Mouse (Mus musculus) megakaryocyte progenitor cell, adult 5-6 weeks (primary cell): ENCODE data around the gene Gcn1l1. TPM values are rescaled to one million over a fixed set of nuclear protein-coding genes. Genes with fewer than 3 reads are reported as not detected.
A peak's percentile ranks its signal among the peaks of the same experiment; 100 is the strongest.

Experiments used
- ATAC-seq: replicated peaks from 2 replicates; pipeline ENCODE4 v1.8.0; 2016; ENCODE audit warnings: mild to moderate bottlenecking, moderate TSS enrichment, inconsistent platforms; ENCODE audit not compliant: poor library complexity
- total RNA-seq, 2 experiments: library from RNA; stranded (forward) in 1 of 2; stranded (reverse) in 1 of 2; fragments of 157-497, 149-512 nt in 1 of 2; fragments of 200-1000 nt in 1 of 2; gene quantifications; 2 replicates each; pipeline versions ENCODE4 v1.2.3 to v1.2.4; 2015 to 2017

Gcn1l1 gene
- total RNA-seq, 2 experiments from 2014 or later = 17.5 to 35.3 TPM

DNA sequence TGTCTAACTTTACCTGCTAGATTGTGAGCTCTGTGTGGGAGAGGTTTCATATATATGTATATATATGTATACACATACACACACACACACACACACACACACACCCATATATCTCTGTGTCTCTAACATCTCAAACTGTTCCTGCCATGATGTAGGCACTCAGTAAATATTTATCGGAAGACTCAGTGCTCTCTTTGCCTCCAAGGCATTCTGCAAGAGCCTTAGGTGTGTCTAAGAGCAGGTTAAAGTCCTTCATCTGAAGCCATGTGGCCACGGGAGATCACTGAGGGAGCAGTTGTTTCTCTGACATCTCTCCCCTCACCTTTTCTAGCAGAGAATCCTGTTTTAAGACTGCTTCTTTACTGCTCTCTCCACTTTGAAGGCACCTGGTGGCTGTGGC is 26.5 kb downstream of the Gcn1l1 start:
- ATAC-seq = no peak

GRCm38 (mm10) chr5:115603561-115603960 is 38.5 kb downstream of the Gcn1l1 start:
- no peak for ATAC-seq

DNA sequence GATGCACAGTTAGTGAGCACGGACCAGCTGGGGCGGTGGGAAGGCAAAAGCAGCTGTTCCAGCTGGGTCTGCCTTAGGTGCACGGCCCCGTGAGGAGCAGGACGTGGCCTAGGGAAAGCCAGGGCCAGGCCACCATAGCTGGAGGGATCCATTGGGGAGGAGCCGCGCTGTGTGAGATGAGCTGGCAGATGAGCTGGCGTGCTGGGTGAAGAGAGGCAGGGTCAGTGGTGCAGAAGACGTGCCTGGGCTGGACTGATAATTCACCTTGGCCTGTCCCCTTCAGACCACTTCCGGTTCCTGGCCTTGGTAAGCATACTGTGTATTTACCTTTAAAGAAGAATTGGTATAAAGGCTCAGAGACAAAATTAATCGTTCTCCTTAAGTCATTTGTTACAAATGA is 46.5 kb downstream of the Gcn1l1 start:
- ATAC-seq = peak; percentile 67

DNA sequence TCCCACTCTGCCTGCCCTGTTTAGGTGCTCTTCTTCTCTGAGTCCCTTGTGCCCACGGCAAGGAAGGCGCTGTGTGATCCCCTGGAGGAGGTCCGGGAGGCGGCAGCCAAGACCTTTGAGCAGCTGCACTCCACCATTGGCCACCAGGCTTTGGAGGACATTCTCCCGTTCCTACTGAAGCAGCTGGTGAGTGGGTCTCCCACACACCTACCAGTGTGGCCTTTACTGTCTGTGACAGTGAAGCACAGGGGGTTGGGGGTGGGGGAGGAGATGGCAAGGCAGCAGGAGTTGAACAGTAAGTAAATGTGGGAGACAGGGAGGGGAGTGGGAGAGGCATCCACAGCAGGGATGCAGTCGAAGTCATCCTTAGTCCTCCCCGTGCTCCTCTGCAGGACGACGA is 48.3 kb downstream of the Gcn1l1 start:
- ATAC-seq = no peak

GRCm38 (mm10) chr5:115614948-115615347 is 49.9 kb downstream of the Gcn1l1 start:
- ATAC-seq = peak; percentile 76

GRCm38 (mm10) chr5:115619690-115620089 is 54.6 kb downstream of the Gcn1l1 start:
- no peak for ATAC-seq

GRCm38 (mm10) chr5:115622686-115623085 is 57.6 kb downstream of the Gcn1l1 start:
- no peak for ATAC-seq

- ATAC-seq = peak; percentile 42; the same call in 1 of the 2 replicates
Measured at GRCm38 (mm10) chr5:115623694-115624440, 58.8 kb downstream of the Gcn1l1 start.

GRCm38 (mm10) chr5:115626237-115626886 is 61.3 kb downstream of the Gcn1l1 start:
- ATAC-seq = peak; percentile 71

DNA sequence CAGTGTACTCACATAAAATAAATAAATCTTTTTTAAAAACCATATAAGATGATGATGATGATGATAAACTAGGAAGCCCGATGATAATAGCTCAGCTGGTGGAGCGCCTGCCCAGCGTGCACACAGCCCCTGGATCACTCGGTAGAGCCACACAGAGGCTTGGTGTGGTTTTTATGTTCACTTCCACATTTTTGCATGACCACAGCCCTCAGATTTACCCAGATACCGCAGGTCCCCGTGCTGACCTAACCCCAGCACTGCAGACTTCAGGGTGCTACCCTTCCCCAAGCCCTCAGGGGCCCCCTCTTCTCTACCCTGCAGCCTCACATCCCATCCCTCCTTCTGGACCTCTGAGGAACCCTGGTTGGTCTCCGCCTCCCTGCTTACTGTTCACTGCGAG is 63.0 kb downstream of the Gcn1l1 start:
- peak; percentile 41 for ATAC-seq

DNA sequence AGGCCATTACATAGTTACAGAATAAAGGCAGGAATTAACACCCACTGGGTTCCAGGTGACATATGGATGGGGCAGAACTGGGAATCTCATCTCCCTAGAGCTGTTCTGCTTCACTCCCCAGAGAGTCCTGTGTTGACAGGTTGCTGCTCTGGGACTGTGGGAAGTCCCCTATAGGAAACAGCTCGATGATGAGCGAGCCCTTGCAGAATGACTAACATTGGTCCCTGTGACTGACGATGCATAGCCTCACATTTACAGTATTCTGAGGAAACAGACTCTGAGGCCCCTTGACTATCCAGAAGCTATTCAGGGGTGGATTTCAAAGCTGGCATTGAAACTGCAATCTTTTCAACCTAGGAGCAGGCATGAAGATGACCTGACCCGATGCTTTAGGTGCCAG is 64.6 kb downstream of the Gcn1l1 start:
- no peak for ATAC-seq

DNA sequence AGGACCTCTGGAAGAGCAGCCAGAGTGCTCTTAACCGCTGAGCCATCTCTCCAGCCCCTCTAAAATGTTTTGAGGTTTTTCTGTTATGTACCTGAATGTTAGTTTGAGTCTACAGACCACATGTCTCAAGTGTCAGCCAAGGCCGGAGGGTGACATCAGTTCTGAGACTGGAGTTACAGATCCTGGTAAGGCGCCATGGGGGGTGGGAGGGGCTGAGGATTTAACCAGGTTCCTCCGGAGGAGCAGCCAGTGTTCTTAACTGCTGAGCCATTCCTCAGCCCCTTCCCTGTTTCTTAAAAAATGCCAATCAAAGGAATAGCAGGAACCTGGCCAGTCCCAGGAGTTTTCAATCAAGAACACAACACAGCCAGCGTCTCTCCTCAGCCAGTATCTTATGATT is 65.2 kb downstream of the Gcn1l1 start:
- no peak for ATAC-seq

DNA sequence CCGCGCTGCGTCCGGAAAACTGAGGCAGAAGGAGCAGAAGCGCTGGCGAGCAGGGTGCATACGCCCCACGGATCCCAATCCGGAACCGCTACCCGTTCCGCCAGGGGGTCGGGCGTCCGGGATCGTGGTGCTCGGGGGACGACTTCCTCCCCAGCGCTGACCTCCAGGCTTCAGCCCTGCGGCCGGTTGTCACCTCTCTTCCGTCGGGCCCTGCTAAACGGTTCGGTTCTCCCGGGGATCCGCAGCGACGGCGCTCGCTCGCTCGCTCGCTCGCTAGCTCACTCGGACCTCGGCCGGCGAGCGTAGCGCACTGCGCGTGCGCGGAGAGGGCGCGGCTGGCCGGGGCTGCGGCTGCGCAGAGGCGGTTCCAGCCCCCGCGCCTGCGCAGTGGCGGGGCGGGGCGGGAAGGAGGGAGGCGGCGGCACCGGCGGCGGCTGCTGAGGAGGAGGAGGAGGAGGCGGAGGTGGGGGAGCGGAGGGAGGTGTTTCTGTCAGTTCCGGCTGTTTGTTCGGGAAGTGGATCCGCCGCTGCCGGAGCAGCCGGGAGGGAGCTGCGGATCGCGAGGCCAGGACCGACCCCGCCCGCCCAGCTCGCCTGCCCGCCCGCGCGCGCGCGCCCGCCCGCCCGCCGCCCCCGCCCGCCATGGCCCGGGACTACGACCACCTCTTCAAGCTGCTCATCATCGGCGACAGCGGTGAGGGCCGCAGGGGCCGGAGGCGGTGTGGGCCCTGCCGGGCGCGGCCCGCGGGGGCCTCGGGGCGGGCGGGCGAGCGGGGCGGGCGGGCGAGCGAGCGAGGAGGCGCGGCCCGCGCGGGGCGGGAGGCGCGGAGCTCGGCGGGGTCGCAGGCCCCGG is 66.7 kb downstream of the Gcn1l1 start, which contains the start of gene Rab35:
Gene Rab35, plus strand, starts transcription at position 404 of the 853 bp plus-strand sequence.
- peak; percentile 77 for ATAC-seq

DNA sequence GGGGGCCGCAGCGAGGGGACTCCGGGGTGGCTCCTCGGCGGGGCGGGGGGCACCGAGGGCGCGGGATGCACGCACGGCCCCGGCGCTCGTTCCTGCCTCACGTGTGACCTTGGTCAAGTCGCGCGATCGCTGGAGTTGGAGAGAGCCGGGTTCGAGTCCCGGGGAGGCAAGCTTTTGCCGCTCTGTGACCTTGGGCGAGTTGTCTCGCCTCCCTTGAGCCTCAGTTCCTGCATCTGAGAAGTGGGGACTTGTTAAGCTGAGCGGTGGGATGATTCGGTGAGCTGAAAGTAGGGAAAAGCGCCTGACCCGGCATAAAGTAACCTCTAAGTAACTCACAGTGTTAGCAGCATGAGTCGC is 67.3 kb downstream of the Gcn1l1 start:
- ATAC-seq = no peak

DNA sequence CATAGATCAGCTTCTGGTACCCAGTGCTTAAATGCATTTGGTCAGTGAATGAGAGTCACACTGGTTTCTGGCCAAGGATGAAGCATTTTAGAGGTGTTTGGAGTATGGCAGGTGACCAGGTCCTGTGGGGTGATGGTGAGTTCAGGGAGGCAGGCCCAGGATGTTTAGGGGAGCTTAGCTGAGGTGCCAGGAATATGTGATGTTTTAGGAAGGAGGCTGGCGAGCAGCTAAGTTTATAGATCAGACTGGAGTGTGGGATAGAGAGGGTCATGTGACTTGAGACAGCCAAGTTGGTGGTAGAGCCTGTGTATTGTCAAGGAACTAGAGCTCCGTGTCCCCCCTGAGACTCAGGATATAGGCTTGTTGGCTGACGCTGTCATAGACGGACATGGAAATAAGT is 68.0 kb downstream of the Gcn1l1 start:
- no peak for ATAC-seq

DNA sequence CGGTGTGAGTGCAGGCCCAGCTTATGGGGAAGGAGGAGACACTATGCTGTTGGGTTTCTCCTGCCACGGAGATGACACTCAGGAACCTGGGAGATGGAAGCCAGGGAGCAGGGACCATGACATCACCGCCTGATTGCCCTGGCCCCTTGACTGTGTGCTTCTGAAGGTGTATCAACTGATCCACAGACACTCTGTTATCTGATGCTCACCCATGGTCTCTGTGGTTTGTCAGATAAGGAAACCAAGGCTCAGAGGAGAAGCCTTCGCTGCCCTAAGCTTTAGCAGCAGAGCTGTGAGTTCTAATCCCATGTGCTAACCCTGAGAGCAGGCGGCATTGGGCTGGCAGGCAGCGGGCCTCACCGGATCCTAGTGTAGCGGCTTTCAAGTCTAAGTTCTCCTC is 69.0 kb downstream of the Gcn1l1 start:
- ATAC-seq = peak; percentile 30

GRCm38 (mm10) chr5:115635536-115635935 is 70.5 kb downstream of the Gcn1l1 start:
- ATAC-seq = peak; percentile 54

DNA sequence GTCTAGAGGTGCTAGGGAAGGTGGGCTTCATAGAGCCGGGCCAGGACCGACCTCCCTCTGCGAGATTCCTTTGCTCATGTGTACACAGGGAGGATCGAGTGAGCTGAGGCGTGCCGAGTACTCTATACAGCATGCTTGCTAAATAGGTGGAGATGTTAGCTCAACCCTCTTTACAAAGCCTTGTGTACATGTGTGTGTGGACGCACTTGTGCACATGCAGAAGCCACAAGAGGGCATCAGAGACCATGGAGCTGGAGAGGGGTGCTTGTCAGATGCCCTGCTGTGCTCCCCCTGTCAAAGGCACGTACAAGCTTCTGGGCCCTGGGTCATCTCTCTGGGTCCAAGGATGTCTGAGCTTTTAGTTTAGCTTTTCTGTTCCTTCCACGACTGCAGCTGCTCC is 79.1 kb downstream of the Gcn1l1 start:
- peak; percentile 44 for ATAC-seq

DNA sequence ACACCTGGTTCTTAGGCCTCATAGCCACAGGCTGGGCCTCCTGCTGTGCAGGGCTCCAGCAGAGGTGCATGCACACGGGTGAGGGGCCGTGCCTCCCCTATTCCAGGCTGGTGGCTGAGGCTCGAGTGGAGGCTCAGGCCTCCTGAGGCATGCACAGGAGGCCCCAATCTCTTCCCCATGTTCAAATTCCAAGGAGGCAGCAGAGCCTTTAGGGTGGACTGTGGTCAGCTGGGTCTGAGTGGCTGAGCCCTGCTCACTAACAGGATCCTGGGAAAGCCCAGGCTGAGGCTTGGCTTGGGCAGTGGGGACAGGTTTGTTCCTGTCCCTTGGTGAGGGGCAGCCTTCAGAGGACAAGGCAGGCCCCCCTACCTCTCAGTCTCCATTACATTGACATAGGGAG is 83.8 kb downstream of the Gcn1l1 start:
- ATAC-seq = no peak

DNA sequence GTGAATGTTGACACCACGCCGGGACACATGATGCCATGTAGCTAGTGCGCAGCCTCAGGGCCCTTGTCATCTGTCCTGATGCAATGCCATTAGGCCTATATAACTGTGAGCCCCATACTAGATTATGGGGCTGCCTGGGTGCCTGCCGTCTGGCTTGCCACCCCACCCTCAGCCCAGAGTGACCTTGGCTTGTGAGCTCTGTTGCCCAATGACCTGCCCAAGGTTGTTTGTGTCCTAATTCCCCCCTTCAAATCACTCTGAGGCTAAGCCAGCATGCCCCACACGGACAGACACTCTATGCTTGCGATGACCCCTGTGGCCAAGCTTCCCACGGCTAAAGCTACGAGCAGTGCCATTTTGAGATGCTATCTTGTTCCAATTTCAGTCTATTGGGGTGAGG is 84.6 kb downstream of the Gcn1l1 start:
- no peak for ATAC-seq

DNA sequence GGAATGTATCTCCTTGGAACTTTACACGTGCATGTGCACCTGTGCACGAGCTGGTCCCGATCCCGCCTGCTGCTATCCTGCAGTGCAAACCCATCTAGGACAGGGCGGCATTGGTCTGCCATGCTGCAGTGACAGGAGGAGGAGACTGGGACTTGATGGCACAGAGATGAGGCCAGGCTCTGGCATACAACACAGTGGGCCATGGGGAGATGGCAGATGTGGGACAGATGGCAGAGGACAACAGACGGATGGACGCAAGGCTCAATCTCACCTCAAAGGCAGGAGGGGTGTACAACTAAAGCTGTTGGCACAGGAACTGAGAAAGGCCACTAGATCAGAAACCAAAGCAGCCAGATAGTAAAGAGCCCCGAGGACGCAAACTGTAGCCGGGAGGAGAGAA is 85.8 kb downstream of the Gcn1l1 start:
- ATAC-seq = no peak

GRCm38 (mm10) chr5:115651821-115652220 is 86.8 kb downstream of the Gcn1l1 start:
- ATAC-seq = no peak
